Mouse (Mus musculus): ENCODE data around the gene Poldip3. TPM values are rescaled to one million over a fixed set of nuclear protein-coding genes. Genes with fewer than 3 reads are reported as not detected.

Gene Poldip3
- polyA plus RNA-seq, 1 experiment = 42.3 TPM

DNA sequence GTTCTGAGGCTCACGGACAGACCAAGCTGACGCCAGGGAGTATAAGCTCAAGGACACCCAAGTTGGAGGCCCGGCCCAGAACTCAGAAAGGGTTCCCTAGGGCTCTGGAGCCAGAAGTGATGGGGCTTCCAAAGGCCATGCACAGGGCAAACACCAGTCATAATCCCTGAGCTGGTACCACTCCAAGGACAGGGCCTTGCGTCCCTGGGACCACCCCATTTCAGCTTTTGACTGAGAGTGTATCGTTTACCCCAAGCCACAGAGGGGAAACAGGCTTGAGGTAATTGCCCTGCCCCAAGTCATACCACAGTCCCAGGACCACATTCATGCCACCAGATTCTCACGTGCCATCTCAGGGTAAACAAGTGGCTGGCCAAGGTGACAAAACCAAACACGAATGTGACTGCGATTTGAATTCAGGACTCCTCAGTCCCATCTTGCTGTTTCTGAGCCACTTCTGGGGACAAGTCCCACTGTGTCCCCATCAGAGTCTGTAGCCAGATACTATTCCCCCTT, 18.4 kb upstream of the Poldip3 start:
- H3K4me3 ChIP-seq (replicated peaks; ENCODE audit: control insufficient read depth, low read depth, low read length) = no peak overlapping the region
- no peak for TF ChIP-seq CTCF (IDR thresholded peaks at IDR 0.05; ENCODE audit: control insufficient read depth, insufficient read depth, low read length)
- TF ChIP-seq POLR2A (IDR thresholded peaks at IDR 0.05; ENCODE audit: borderline replicate concordance, control insufficient read depth, low read depth, low read length) = no peak
- 90% methylated on average over 8 of the region's 8 CpGs for WGBS
- H3K27ac ChIP-seq (ENCODE audit: control insufficient read depth, insufficient read depth, low read depth, low read length, poor library complexity) = 0 out of 2 replicates have a peak overlapping the region, but pooled peaks have one; percentile 14
- peaks cover 4% of the 10 kb centered on the region for H3K4me1 ChIP-seq (ENCODE audit: control insufficient read depth, insufficient read depth, low read length)

- Histone ChIP-seq H3K4me1 (ENCODE audit: control insufficient read depth, insufficient read depth, low read length) (peaks cover 4% of the 10 kb centered on the region), H3K27ac (ENCODE audit: control insufficient read depth, insufficient read depth, low read depth, low read length, poor library complexity) (0 out of 2 replicates have a peak overlapping the region, but pooled peaks have one; percentile 0), H3K4me3 (replicated peaks; ENCODE audit: control insufficient read depth, low read depth, low read length) (no peak overlapping the region)
- TF ChIP-seq CTCF (IDR thresholded peaks at IDR 0.05; ENCODE audit: control insufficient read depth, insufficient read depth, low read length) = no peak
- TF ChIP-seq POLR2A (IDR thresholded peaks at IDR 0.05; ENCODE audit: borderline replicate concordance, control insufficient read depth, low read depth, low read length) = no peak
- WGBS = 92% methylated on average over 5 of the region's 5 CpGs
Observed at GRCm38 (mm10) chr15:83167126-83167525, 17.9 kb upstream of the Poldip3 start.

- Histone ChIP-seq H3K4me1 (ENCODE audit: control insufficient read depth, insufficient read depth, low read length) (peaks cover 4% of the 10 kb centered on the region), H3K4me3 (replicated peaks; ENCODE audit: control insufficient read depth, low read depth, low read length) (no peak overlapping the region), H3K27ac (ENCODE audit: control insufficient read depth, insufficient read depth, low read depth, low read length, poor library complexity) (0 out of 2 replicates have a peak overlapping the region, but pooled peaks have one; percentile 0)
- no peak for TF ChIP-seq POLR2A (IDR thresholded peaks at IDR 0.05; ENCODE audit: borderline replicate concordance, control insufficient read depth, low read depth, low read length)
- TF ChIP-seq CTCF (IDR thresholded peaks at IDR 0.05; ENCODE audit: control insufficient read depth, insufficient read depth, low read length) = no peak
- WGBS = 81% methylated on average over 3 of the region's 3 CpGs
Observed at GRCm38 (mm10) chr15:83166642-83167041, 17.5 kb upstream of the Poldip3 start.

GRCm38 (mm10) chr15:83165526-83166315, 16.5 kb upstream of the Poldip3 start:
- Histone ChIP-seq H3K4me3 (replicated peaks; ENCODE audit: control insufficient read depth, low read depth, low read length) (no peak overlapping the region), H3K4me1 (ENCODE audit: control insufficient read depth, insufficient read depth, low read length) (no peaks in the 10 kb centered on the region), H3K27ac (ENCODE audit: control insufficient read depth, insufficient read depth, low read depth, low read length, poor library complexity) (0 out of 2 replicates have a peak overlapping the region, but pooled peaks have one; percentile 17)
- TF ChIP-seq CTCF (IDR thresholded peaks at IDR 0.05; ENCODE audit: control insufficient read depth, insufficient read depth, low read length) (no peak), POLR2A (IDR thresholded peaks at IDR 0.05; ENCODE audit: borderline replicate concordance, control insufficient read depth, low read depth, low read length) (no peak)
- WGBS = 87% methylated on average over 13 of the region's 13 CpGs

DNA sequence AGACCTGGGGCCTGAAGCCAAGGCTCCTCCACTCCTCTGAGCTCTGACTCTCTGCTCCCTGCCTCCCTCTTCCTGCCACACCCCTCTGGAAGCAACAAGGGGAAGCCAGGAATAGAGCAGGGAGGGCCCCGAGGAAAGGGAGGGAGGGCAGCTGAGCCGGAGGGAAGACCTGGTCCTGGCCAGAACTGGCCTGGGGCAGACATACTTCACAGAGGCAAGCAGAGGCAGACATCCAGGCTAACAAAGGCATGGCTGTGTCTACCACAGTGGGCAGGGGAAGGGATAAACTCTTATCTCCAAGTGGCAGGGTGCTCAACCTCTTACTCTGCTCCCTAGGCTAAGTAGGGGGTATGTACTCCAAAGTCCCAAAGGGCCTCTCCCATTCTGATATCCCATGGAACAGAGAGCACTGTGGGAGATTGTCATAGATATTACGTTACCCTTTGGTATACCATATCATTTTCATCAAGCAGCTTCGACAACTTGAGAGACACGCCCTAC, 15.8 kb upstream of the Poldip3 start:
- 61% methylated on average over 5 of the region's 5 CpGs for WGBS
- Histone ChIP-seq H3K4me3 (replicated peaks; ENCODE audit: control insufficient read depth, low read depth, low read length) (no peak overlapping the region), H3K27ac (ENCODE audit: control insufficient read depth, insufficient read depth, low read depth, low read length, poor library complexity) (peak overlapping the region; percentile 70), H3K4me1 (ENCODE audit: control insufficient read depth, insufficient read depth, low read length) (no peaks in the 10 kb centered on the region)
- TF ChIP-seq POLR2A (IDR thresholded peaks at IDR 0.05; ENCODE audit: borderline replicate concordance, control insufficient read depth, low read depth, low read length) (no peak), CTCF (IDR thresholded peaks at IDR 0.05; ENCODE audit: control insufficient read depth, insufficient read depth, low read length) (no peak)

- no peak for TF ChIP-seq POLR2A (IDR thresholded peaks at IDR 0.05; ENCODE audit: borderline replicate concordance, control insufficient read depth, low read depth, low read length)
- no peak for TF ChIP-seq CTCF (IDR thresholded peaks at IDR 0.05; ENCODE audit: control insufficient read depth, insufficient read depth, low read length)
- Histone ChIP-seq H3K4me3 (replicated peaks; ENCODE audit: control insufficient read depth, low read depth, low read length) (no peak overlapping the region), H3K4me1 (ENCODE audit: control insufficient read depth, insufficient read depth, low read length) (no peaks in the 10 kb centered on the region), H3K27ac (ENCODE audit: control insufficient read depth, insufficient read depth, low read depth, low read length, poor library complexity) (no peak overlapping the region)
- 83% methylated on average over 11 of the region's 11 CpGs for WGBS
Observed at GRCm38 (mm10) chr15:83162818-83163485, 13.8 kb upstream of the Poldip3 start.

- TF ChIP-seq POLR2A (IDR thresholded peaks at IDR 0.05; ENCODE audit: borderline replicate concordance, control insufficient read depth, low read depth, low read length) (no peak), CTCF (IDR thresholded peaks at IDR 0.05; ENCODE audit: control insufficient read depth, insufficient read depth, low read length) (no peak)
- 87% methylated on average over 4 of the region's 4 CpGs for WGBS
- Histone ChIP-seq H3K4me1 (ENCODE audit: control insufficient read depth, insufficient read depth, low read length) (no peaks in the 10 kb centered on the region), H3K27ac (ENCODE audit: control insufficient read depth, insufficient read depth, low read depth, low read length, poor library complexity) (no peak overlapping the region), H3K4me3 (replicated peaks; ENCODE audit: control insufficient read depth, low read depth, low read length) (no peak overlapping the region)
Observed at GRCm38 (mm10) chr15:83162001-83162400, 12.8 kb upstream of the Poldip3 start.
